Mouse (Mus musculus) forebrain, embryonic 15.5 days (tissue): ENCODE results near the gene Hnmt. TPM values are rescaled to one million over a fixed set of nuclear protein-coding genes. Genes with fewer than 3 reads are reported as not detected.
"Not testable (repeated sequence)": the region's sequence is repeated elsewhere in the genome, so short reads cannot be mapped to it uniquely, and the experiment has no call there.

Source experiments
- ATAC-seq: fragments of 200-750 bp; cut with Nextera tagmentation; replicated peaks from 2 replicates; pipeline ENCODE4 v1.8.0; 2017; ENCODE audit warnings: mild to moderate bottlenecking, moderate TSS enrichment, moderate library complexity
- H3K27ac ChIP-seq: fragments of 300-500 bp; sonication (generic); replicated peaks from 2 replicates; pipeline ENCODE4 v1.5.1; 2015; ENCODE audit warnings: mild to moderate bottlenecking, inconsistent platforms
- H3K27me3 ChIP-seq: fragments of 300-500 bp; sonication (generic); 2 replicates; pipeline ENCODE4 v1.6.1; 2015; ENCODE audit warnings: inconsistent platforms
- H3K36me3 ChIP-seq: fragments of 300-500 bp; sonication (generic); 2 replicates; pipeline ENCODE4 v1.6.1; 2015; ENCODE audit warnings: mild to moderate bottlenecking, inconsistent platforms
- H3K4me1 ChIP-seq: fragments of 300-500 bp; sonication (generic); 2 replicates; pipeline ENCODE4 v1.6.1; 2015; ENCODE audit warnings: inconsistent platforms
- H3K4me2 ChIP-seq: fragments of 300-500 bp; sonication (generic); replicated peaks from 2 replicates; pipeline ENCODE4 v1.6.1; 2015; ENCODE audit warnings: mild to moderate bottlenecking, inconsistent platforms
- H3K4me3 ChIP-seq: fragments of 300-500 bp; sonication (generic); 2 replicates; pipeline ENCODE4 v1.5.1; 2015; ENCODE audit warnings: mild to moderate bottlenecking, inconsistent platforms
- H3K9ac ChIP-seq: fragments of 300-500 bp; sonication (generic); replicated peaks from 2 replicates; pipeline ENCODE4 v1.6.1; 2015; ENCODE audit warnings: mild to moderate bottlenecking, inconsistent platforms
- H3K9me3 ChIP-seq: fragments of 300-500 bp; sonication (generic); 2 replicates; pipeline ENCODE4 v1.6.1; 2016; ENCODE audit warnings: inconsistent platforms
- WGBS: fragments of 180-500 bp; shearing (Covaris S2); methylation state at CpG from one replicate; pipeline ENCODE4 v1.1.7; 2015; ENCODE audit warnings: mixed read lengths; 5-methylcytosine and 5-hydroxymethylcytosine counted together
- polyA plus RNA-seq: library from polyadenylated mRNA; unstranded; fragments of >200 nt; fragmentation: Nextera tagmentation; extraction: Ambion mirVana; gene quantifications from 2 replicates; pipeline ENCODE4 v1.2.1, GENCODE M21; 2015

The Hnmt gene
- polyA plus RNA-seq, 1 experiment from 2014 or later = 4.4 TPM

- no peaks in the 10 kb centered on the region for H3K36me3 ChIP-seq
- no peaks in the 10 kb centered on the region for H3K9me3 ChIP-seq
- no peak overlapping the region for H3K27ac ChIP-seq
- no peak for ATAC-seq
- no peak overlapping the region for H3K4me3 ChIP-seq
- H3K4me2 ChIP-seq = no peak overlapping the region
- no peaks in the 10 kb centered on the region for H3K27me3 ChIP-seq
- H3K4me1 ChIP-seq = no peaks in the 10 kb centered on the region
- 82% methylated on average over 4 of the region's 4 CpGs for WGBS
- H3K9ac ChIP-seq = no peak overlapping the region
Measured at GRCm38 (mm10) chr2:23998836-23999235, 50.4 kb downstream of the Hnmt start.

- Histone ChIP-seq H3K4me1 (no peaks in the 10 kb centered on the region), H3K4me3 (no peak overlapping the region), H3K36me3 (no peaks in the 10 kb centered on the region), H3K9ac (no peak overlapping the region), H3K27ac (no peak overlapping the region), H3K27me3 (no peaks in the 10 kb centered on the region), H3K4me2 (no peak overlapping the region), H3K9me3 (no peaks in the 10 kb centered on the region)
- no peak for ATAC-seq
- 85% methylated on average over 2 of the region's 2 CpGs for WGBS
Measured at GRCm38 (mm10) chr2:23996830-23997229, 52.4 kb downstream of the Hnmt start.

GRCm38 (mm10) chr2:23990034-23990573, 59.1 kb downstream of the Hnmt start:
- H3K27ac ChIP-seq, H3K4me2 ChIP-seq, H3K4me1 ChIP-seq, ATAC-seq, H3K27me3 ChIP-seq, H3K36me3 ChIP-seq, H3K9ac ChIP-seq, H3K9me3 ChIP-seq, H3K4me3 ChIP-seq: not testable (repeated sequence)
- WGBS = 85% methylated on average over 9 of the region's 9 CpGs

DNA sequence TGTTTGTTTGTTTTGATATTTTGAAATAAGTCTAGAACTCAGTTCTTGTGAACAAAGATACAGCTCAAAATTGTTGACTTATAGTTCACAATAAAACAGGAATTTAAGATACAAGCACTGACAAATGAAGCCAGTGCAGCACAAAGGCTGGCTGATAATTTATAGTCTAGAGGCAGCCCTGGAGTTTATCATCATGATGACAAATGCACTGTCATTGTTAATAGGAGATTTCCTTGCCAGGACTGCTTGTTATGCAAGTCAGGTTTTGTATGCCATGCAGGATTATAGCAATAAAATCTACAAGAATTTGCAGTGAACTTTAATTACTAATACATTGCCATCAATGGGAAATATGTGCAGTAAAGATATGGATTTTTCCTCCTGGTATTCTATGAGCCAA, 61.9 kb downstream of the Hnmt start:
- ATAC-seq = no peak
- Histone ChIP-seq H3K9me3 (no peaks in the 10 kb centered on the region), H3K4me3 (no peak overlapping the region), H3K4me2 (no peak overlapping the region), H3K4me1 (no peaks in the 10 kb centered on the region), H3K9ac (no peak overlapping the region), H3K27me3 (no peaks in the 10 kb centered on the region), H3K27ac (no peak overlapping the region), H3K36me3 (no peaks in the 10 kb centered on the region)

GRCm38 (mm10) chr2:23983343-23983742, 65.9 kb downstream of the Hnmt start:
- H3K27ac ChIP-seq = no peak overlapping the region
- H3K27me3 ChIP-seq = no peaks in the 10 kb centered on the region
- no peak overlapping the region for H3K9ac ChIP-seq
- no peak overlapping the region for H3K4me3 ChIP-seq
- ATAC-seq = no peak
- H3K9me3 ChIP-seq = no peaks in the 10 kb centered on the region
- no peaks in the 10 kb centered on the region for H3K36me3 ChIP-seq
- H3K4me1 ChIP-seq = no peaks in the 10 kb centered on the region
- no peak overlapping the region for H3K4me2 ChIP-seq

DNA sequence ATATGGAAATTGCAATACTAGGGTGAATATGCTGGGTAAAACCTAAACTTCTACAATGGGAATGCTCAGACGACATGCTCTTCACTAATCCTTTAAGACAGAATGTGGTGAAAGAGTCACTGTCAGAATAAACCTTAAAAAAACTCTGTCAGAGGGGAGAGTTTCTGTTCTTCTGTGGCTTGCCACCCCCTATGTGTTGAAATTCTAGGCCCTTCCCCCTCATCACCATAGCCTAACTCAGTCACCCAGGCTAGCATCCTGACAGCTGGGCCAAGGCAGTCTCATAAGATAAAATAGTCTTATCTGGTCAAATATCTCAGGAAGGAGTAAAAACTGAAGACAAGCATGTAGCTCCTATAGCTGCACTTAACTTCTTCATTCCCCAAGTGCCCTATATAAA, 66.3 kb downstream of the Hnmt start:
- H3K9ac ChIP-seq = no peak overlapping the region
- no peak overlapping the region for H3K27ac ChIP-seq
- H3K4me2 ChIP-seq = no peak overlapping the region
- H3K4me1 ChIP-seq = no peaks in the 10 kb centered on the region
- 61% methylated on average over 1 of the region's 1 CpGs for WGBS
- no peaks in the 10 kb centered on the region for H3K36me3 ChIP-seq
- no peak overlapping the region for H3K4me3 ChIP-seq
- ATAC-seq = no peak
- no peaks in the 10 kb centered on the region for H3K9me3 ChIP-seq
- H3K27me3 ChIP-seq = no peaks in the 10 kb centered on the region

DNA sequence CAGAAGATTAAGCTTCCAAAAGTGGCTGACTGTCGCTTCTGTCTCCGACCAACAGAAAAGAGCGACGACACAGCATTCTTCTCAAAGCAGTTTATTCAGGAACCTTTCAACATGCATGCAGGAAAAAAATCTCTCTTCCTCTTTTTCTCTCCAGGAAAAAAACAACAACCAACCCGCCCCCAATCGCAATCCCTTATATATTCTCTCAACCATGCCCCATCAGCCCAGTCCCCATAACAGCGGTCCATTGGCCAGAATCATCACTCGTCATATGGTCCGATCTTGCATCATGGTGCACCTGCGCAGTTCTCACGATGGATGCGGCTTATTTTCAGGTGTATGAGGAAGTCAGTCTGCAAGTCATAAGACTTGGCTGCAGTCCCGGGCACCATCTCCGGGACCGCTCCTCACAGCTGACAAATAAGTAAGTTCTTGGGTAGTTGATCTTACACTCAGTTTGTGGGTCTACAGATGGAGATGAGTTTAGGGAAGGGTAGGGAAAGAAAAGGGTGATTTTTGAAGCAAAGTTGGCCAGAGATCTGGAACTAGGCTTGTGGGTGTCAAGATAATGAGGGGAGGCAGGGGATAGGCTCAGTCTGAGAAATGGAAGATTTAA, 88.4 kb downstream of the Hnmt start:
- H3K36me3 ChIP-seq, H3K27me3 ChIP-seq, H3K27ac ChIP-seq, ATAC-seq, H3K4me2 ChIP-seq, H3K4me3 ChIP-seq, H3K9me3 ChIP-seq, H3K4me1 ChIP-seq, H3K9ac ChIP-seq: not testable (repeated sequence)
- 97% methylated on average over 15 of the region's 15 CpGs for WGBS

Other genes starting within 250 kb of the Hnmt start
- gene Tbpl2, start 47.2 kb upstream of the Hnmt start, polyA plus RNA-seq = not detected in 2 replicates
- not detected in 2 replicates for gene Il1f8, start 103.8 kb upstream of the Hnmt start, polyA plus RNA-seq
- not detected in 2 replicates for gene Il1f9, start 137.1 kb upstream of the Hnmt start, polyA plus RNA-seq
- gene Il1f6, start 166.0 kb upstream of the Hnmt start, polyA plus RNA-seq = not detected in 2 replicates
- not detected in 2 replicates for gene Il1f5, start 227.6 kb upstream of the Hnmt start, polyA plus RNA-seq
- not detected in 2 replicates for gene Il1f10, start 241.8 kb upstream of the Hnmt start, polyA plus RNA-seq